Mouse (Mus musculus) midbrain, embryonic 16.5 days (tissue): Measurements from ENCODE around the gene Uqcrc1. TPM values are rescaled to one million over a fixed set of nuclear protein-coding genes. Genes with fewer than 3 reads are reported as not detected.
A peak's percentile ranks its signal among the peaks of the same experiment; 100 is the strongest.

Experiments used
- ATAC-seq: fragments of 200-750 bp; cut with Nextera tagmentation; 2 replicates; pipeline ENCODE4 v1.8.0; 2017; ENCODE audit warnings: moderate TSS enrichment
- H3K27ac ChIP-seq: fragments of 300-500 bp; sonication (generic); 2 replicates; pipeline ENCODE4 v1.5.1; 2014; ENCODE audit warnings: mild to moderate bottlenecking, low read length, mixed read lengths
- H3K27me3 ChIP-seq: fragments of 300-500 bp; sonication (generic); 2 replicates; pipeline ENCODE4 v1.6.1; 2014; ENCODE audit warnings: low read depth, low read length, mixed read lengths; ENCODE audit not compliant: control insufficient read depth, insufficient read depth
- H3K36me3 ChIP-seq: fragments of 300-500 bp; sonication (generic); 2 replicates; pipeline ENCODE4 v1.6.1; 2014; ENCODE audit warnings: mild to moderate bottlenecking, low read length, moderate library complexity, mixed read lengths; ENCODE audit not compliant: control insufficient read depth, insufficient read depth
- H3K4me1 ChIP-seq: fragments of 300-500 bp; sonication (generic); 2 replicates; pipeline ENCODE4 v1.6.1; 2014; ENCODE audit warnings: mild to moderate bottlenecking, low read length, mixed read lengths; ENCODE audit not compliant: control insufficient read depth, insufficient read depth
- H3K4me2 ChIP-seq: fragments of 300-500 bp; sonication (generic); 2 replicates; pipeline ENCODE4 v1.6.1; 2014; ENCODE audit warnings: mild to moderate bottlenecking, low read length, mixed read lengths
- H3K4me3 ChIP-seq: fragments of 300-500 bp; sonication (generic); 2 replicates; pipeline ENCODE4 v1.5.1; 2014; ENCODE audit warnings: low read depth, mild to moderate bottlenecking, low read length, moderate library complexity, mixed read lengths
- H3K9ac ChIP-seq: fragments of 300-500 bp; sonication (generic); 2 replicates; pipeline ENCODE4 v1.6.1; 2014; ENCODE audit warnings: low read depth, low read length, mixed read lengths
- H3K9me3 ChIP-seq: fragments of 300-500 bp; sonication (generic); replicated peaks from 2 replicates; pipeline ENCODE4 v1.6.1; 2014; ENCODE audit warnings: mild to moderate bottlenecking, low read length, mixed read lengths; ENCODE audit not compliant: control insufficient read depth, poor library complexity, severe bottlenecking
- WGBS: fragments of 180-500 bp; shearing (Covaris S2); extraction: QIAGEN DNeasy Blood & Tissue Kit; methylation state at CpG from one replicate; pipeline ENCODE4 v1.1.7; 2014; 5-methylcytosine and 5-hydroxymethylcytosine counted together
- polyA plus RNA-seq: library from polyadenylated mRNA; unstranded; fragments of >200 nt; fragmentation: Nextera tagmentation; extraction: Ambion mirVana; gene quantifications from 2 replicates; pipeline ENCODE4 v1.2.1, GENCODE M21; 2015

The Uqcrc1 gene
- polyA plus RNA-seq, result 417 and 452 TPM in 2 replicates

GRCm38 (mm10) chr9:108936418-108937364 lies at the start of gene Uqcrc1:
Uqcrc1 (plus strand) TSS chr9:108936633.
- Histone ChIP-seq H3K9me3 (no peaks in the 10 kb centered on the region), H3K4me3 (peak within 1 kb of the TSS; percentile 96), H3K27ac (peak within 1 kb of the TSS; percentile 77), H3K4me2 (peak within 1 kb of the TSS; percentile 67), H3K36me3 (peaks cover 16% of the 10 kb centered on the region), H3K9ac (peak within 1 kb of the TSS; percentile 97), H3K4me1 (peaks cover 8% of the 10 kb centered on the region), H3K27me3 (no peaks in the 10 kb centered on the region)
- 1% methylated on average over 58 of the region's 58 CpGs for WGBS
- ATAC-seq, result peak; percentile 90

GRCm38 (mm10) chr9:108912308-108912707 lies 24.1 kb upstream of the Uqcrc1 start:
- Histone ChIP-seq H3K4me3 (no peak overlapping the region), H3K27me3 (no peaks in the 10 kb centered on the region), H3K4me2 (no peak overlapping the region), H3K36me3 (no peaks in the 10 kb centered on the region), H3K4me1 (no peaks in the 10 kb centered on the region), H3K9me3 (no peaks in the 10 kb centered on the region), H3K9ac (no peak overlapping the region), H3K27ac (no peak overlapping the region)
- WGBS, result 63% methylated on average over 6 of the region's 6 CpGs
- ATAC-seq, result no peak

- no peaks in the 10 kb centered on the region for H3K27me3 ChIP-seq
- H3K9me3 ChIP-seq, result no peaks in the 10 kb centered on the region
- H3K4me2 ChIP-seq, result no peak overlapping the region
- H3K4me3 ChIP-seq, result no peak overlapping the region
- WGBS, result 90% methylated on average over 7 of the region's 7 CpGs
- H3K36me3 ChIP-seq, result no peaks in the 10 kb centered on the region
- H3K4me1 ChIP-seq, result no peaks in the 10 kb centered on the region
- no peak overlapping the region for H3K27ac ChIP-seq
- H3K9ac ChIP-seq, result no peak overlapping the region
- ATAC-seq, result no peak
Measured at GRCm38 (mm10) chr9:108913161-108913560, 23.3 kb upstream of the Uqcrc1 start.

DNA sequence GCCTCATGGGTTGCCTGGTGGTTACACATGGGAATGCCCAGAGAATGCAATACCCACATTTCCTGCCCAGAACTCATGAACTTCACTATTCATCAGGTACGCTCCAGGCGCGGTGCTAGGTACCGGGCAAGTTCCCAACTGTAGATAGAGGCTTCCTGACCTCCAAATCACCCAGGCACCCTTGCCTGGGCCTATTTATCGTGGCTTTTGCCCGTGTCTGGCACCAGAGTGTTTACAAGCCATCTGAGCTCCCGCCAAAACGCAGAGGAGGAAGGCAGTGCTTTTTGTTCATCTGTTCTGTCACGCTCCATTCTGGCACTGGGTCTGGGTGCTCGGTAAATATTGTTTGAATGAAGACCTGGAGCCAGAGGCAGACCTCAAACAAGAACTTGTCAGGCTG lies 22.8 kb upstream of the Uqcrc1 start:
- H3K27ac ChIP-seq, result no peak overlapping the region
- ATAC-seq, result no peak
- WGBS, result 78% methylated on average over 10 of the region's 10 CpGs
- no peaks in the 10 kb centered on the region for H3K9me3 ChIP-seq
- no peak overlapping the region for H3K9ac ChIP-seq
- no peak overlapping the region for H3K4me2 ChIP-seq
- H3K27me3 ChIP-seq, result no peaks in the 10 kb centered on the region
- H3K4me1 ChIP-seq, result no peaks in the 10 kb centered on the region
- no peak overlapping the region for H3K4me3 ChIP-seq
- no peaks in the 10 kb centered on the region for H3K36me3 ChIP-seq

- no peaks in the 10 kb centered on the region for H3K36me3 ChIP-seq
- H3K27ac ChIP-seq, result no peak within 1 kb of the TSS
- H3K27me3 ChIP-seq, result no peaks in the 10 kb centered on the region
- peak; percentile 81 for ATAC-seq
- no peaks in the 10 kb centered on the region for H3K4me1 ChIP-seq
- 63% methylated on average over 6 of the region's 6 CpGs for WGBS
- H3K4me2 ChIP-seq, result no peak within 1 kb of the TSS
- no peaks in the 10 kb centered on the region for H3K9me3 ChIP-seq
- no peak within 1 kb of the TSS for H3K4me3 ChIP-seq
- no peak within 1 kb of the TSS for H3K9ac ChIP-seq
Measured at GRCm38 (mm10) chr9:108914491-108914890, 21.9 kb upstream of the Uqcrc1 start, which contains the start of gene Tmem89. Tmem89 (plus strand) TSS chr9:108914619.

DNA sequence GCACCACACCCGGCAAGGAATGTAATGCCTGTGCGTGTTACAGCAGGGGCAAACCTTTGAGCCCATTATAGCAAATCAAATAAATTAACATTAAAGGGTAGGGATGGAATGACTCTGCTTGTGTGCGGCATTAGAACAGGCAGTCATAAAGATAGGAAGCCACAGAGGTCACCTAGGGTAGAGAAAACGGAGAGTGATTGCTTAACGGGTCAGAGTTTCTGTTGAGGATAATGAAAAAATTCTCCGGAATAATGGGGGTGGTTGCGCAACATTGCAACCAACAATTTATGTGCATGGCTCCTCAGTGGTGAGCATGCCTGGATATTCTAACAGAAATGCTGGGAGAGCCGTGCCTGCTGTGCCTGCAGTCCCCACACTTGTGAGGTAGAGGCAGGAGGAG lies 10.5 kb upstream of the Uqcrc1 start:
- Histone ChIP-seq H3K4me2 (no peak overlapping the region), H3K27me3 (no peaks in the 10 kb centered on the region), H3K27ac (no peak overlapping the region), H3K9ac (no peak overlapping the region), H3K4me3 (no peak overlapping the region), H3K9me3 (no peaks in the 10 kb centered on the region), H3K36me3 (no peaks in the 10 kb centered on the region), H3K4me1 (no peaks in the 10 kb centered on the region)
- WGBS, result 77% methylated on average over 8 of the region's 8 CpGs
- no peak for ATAC-seq

GRCm38 (mm10) chr9:108928424-108928823 lies 8.0 kb upstream of the Uqcrc1 start:
- WGBS, result 88% methylated on average over 3 of the region's 3 CpGs
- H3K4me2 ChIP-seq, result no peak overlapping the region
- H3K36me3 ChIP-seq, result no peaks in the 10 kb centered on the region
- no peak for ATAC-seq
- H3K4me1 ChIP-seq, result no peaks in the 10 kb centered on the region
- H3K9ac ChIP-seq, result no peak overlapping the region
- no peaks in the 10 kb centered on the region for H3K9me3 ChIP-seq
- no peak overlapping the region for H3K27ac ChIP-seq
- H3K4me3 ChIP-seq, result no peak overlapping the region
- H3K27me3 ChIP-seq, result no peaks in the 10 kb centered on the region

DNA sequence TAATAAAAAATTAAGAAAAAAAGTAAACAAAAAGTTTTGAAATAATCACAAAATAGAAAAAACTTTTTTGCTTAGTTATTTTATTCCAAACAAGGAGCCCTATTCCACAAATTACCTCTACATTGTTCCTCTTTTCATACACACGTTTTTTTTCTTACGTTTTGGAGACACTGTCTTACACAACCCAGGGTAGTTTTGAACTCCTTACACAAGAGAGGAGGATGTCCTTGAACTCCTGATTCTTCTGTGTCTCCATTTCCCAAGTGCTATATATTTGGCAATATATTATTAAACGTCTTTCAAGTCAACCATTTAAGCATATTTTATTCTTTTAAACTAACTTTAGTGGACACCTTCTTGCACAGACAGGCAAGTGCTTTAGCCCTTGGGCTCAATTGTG lies 442 bp upstream of the Uqcrc1 start:
- Histone ChIP-seq H3K27me3 (no peaks in the 10 kb centered on the region), H3K27ac (no peak overlapping the region), H3K36me3 (peaks cover 16% of the 10 kb centered on the region), H3K9ac (peak overlapping the region; percentile 97; the same call in 1 of the 2 replicates), H3K4me3 (peak overlapping the region; percentile 96), H3K9me3 (no peaks in the 10 kb centered on the region), H3K4me2 (peak overlapping the region; percentile 31; the same call in 1 of the 2 replicates), H3K4me1 (peaks cover 8% of the 10 kb centered on the region)
- ATAC-seq, result peak; percentile 25; the same call in 1 of the 2 replicates
- WGBS, result 15% methylated on average over 3 of the region's 3 CpGs

DNA sequence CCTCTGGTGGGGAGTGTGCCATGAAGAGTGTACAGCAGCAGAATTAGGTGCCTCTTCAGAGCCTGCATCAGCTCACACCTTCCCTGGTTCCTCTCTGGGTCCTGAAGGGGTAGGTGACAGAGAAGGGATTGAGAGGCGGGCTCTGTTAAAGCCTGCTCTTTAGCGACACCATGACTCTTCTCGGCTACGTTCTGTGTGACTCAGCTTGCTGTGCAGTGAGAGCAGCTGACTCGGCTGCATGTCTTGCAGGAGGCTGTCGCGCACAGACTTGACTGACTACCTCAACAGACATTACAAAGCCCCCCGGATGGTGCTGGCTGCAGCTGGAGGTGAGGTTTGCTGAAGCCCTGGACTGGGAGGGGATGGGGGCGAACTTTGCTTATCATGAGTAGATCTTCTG lies 8.7 kb downstream of the Uqcrc1 start:
- WGBS, result 89% methylated on average over 9 of the region's 9 CpGs
- no peak overlapping the region for H3K4me3 ChIP-seq

More for the DNA sequence above, 8.7 kb downstream of the Uqcrc1 start:
- Histone ChIP-seq H3K9ac (no peak overlapping the region), H3K4me1 (no peaks in the 10 kb centered on the region), H3K9me3 (no peaks in the 10 kb centered on the region), H3K4me2 (no peak overlapping the region), H3K36me3 (peaks cover 72% of the 10 kb centered on the region), H3K27me3 (no peaks in the 10 kb centered on the region), H3K27ac (no peak overlapping the region)
- ATAC-seq, result no peak
